Mouse (Mus musculus) G1E (cell line): Measurements from ENCODE around the gene Snx21.

Experiments used
- CTCF ChIP-seq: IDR thresholded peaks from 2 replicates; pipeline ENCODE4 v1.5.1; 2012; ENCODE audit warnings: low read depth, low read length, inconsistent platforms, mixed read lengths
- TAL1 ChIP-seq: conservative IDR thresholded peaks from 2 replicates; pipeline ENCODE4 v1.6.1; 2012; ENCODE audit warnings: low read depth, low read length, inconsistent platforms, mixed read lengths

- TF ChIP-seq CTCF: no peak
- TF ChIP-seq TAL1: no peak
Measured at GRCm38 (mm10) chr2:164829090-164829489, 43.5 kb downstream of the Snx21 start.
